Mouse (Mus musculus): ENCODE measurements around the gene Iqcj.

DNA sequence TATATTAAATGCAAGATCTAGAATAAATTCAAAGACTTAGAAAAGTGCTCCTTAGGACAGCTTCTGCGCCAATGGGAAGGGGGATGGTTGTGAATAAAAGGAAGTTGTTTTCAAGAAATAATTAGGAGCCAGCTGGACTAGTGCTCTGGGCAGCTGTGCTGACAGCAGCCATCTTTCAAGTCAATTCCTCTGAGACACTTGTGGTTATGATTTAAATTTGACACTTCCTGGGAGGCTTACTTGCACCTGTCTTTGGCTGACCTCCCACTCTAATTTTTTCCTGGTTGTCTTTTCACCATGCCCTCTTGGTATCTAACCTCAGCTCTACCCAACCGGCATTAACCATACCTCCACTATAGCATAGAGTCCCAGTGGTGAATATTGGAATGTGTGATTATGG is 55.0 kb downstream of the Iqcj start:
- TF ChIP-seq CTCF (IDR thresholded peaks at IDR 0.05; ENCODE audit: low read depth) = no peak
- no peak for TF ChIP-seq EP300 (IDR thresholded peaks at IDR 0.05; ENCODE audit: low read depth)
